Mouse (Mus musculus) limb, embryonic 12.5 days (tissue): ENCODE measurements around the gene Camta1. TPM values are rescaled to one million over a fixed set of nuclear protein-coding genes. Genes with fewer than 3 reads are reported as not detected.

ENCODE experiments used
- ATAC-seq: fragments of 200-750 bp; cut with Nextera tagmentation; 2 replicates; pipeline ENCODE4 v1.8.0; 2017; ENCODE audit warnings: low read depth, moderate TSS enrichment; ENCODE audit not compliant: insufficient number of reproducible peaks, insufficient read depth, low FRiP score, low TSS enrichment
- H3K27ac ChIP-seq: fragments of 300-500 bp; sonication (generic); 2 replicates; pipeline ENCODE4 v1.5.1; 2016; ENCODE audit warnings: mild to moderate bottlenecking, moderate library complexity
- H3K27me3 ChIP-seq: fragments of 300-500 bp; sonication (generic); 2 replicates; pipeline ENCODE4 v1.6.1; 2016; ENCODE audit warnings: mild to moderate bottlenecking, moderate library complexity
- H3K36me3 ChIP-seq: fragments of 300-500 bp; sonication (generic); 2 replicates; pipeline ENCODE4 v1.6.1; 2016; ENCODE audit warnings: mild to moderate bottlenecking, moderate library complexity
- H3K4me1 ChIP-seq: fragments of 300-500 bp; sonication (generic); replicated peaks from 2 replicates; pipeline ENCODE4 v1.6.1; 2016
- H3K4me2 ChIP-seq: fragments of 300-500 bp; sonication (generic); 2 replicates; pipeline ENCODE4 v1.6.1; 2016; ENCODE audit warnings: mild to moderate bottlenecking, moderate library complexity
- H3K4me3 ChIP-seq: fragments of 300-500 bp; sonication (generic); replicated peaks from 2 replicates; pipeline ENCODE4 v1.5.1; 2016; ENCODE audit warnings: mild to moderate bottlenecking
- H3K9ac ChIP-seq: fragments of 300-500 bp; sonication (generic); replicated peaks from 2 replicates; pipeline ENCODE4 v1.6.1; 2016; ENCODE audit warnings: mild to moderate bottlenecking, moderate library complexity
- H3K9me3 ChIP-seq: fragments of 300-500 bp; sonication (generic); 2 replicates; pipeline ENCODE4 v1.6.1; 2016; ENCODE audit warnings: mild to moderate bottlenecking, moderate library complexity
- WGBS: fragments of 180-500 bp; shearing (Covaris S2); methylation state at CpG from one replicate; pipeline ENCODE4 v1.1.7; 2016; 5-methylcytosine and 5-hydroxymethylcytosine counted together
- polyA plus RNA-seq: library from polyadenylated mRNA; unstranded; fragments of >200 nt; fragmentation: Nextera tagmentation; extraction: Ambion mirVana; gene quantifications from 2 replicates; pipeline ENCODE4 v1.2.1, GENCODE M21; 2016

Gene Camta1
- 106 and 122 TPM in 2 replicates for polyA plus RNA-seq

DNA sequence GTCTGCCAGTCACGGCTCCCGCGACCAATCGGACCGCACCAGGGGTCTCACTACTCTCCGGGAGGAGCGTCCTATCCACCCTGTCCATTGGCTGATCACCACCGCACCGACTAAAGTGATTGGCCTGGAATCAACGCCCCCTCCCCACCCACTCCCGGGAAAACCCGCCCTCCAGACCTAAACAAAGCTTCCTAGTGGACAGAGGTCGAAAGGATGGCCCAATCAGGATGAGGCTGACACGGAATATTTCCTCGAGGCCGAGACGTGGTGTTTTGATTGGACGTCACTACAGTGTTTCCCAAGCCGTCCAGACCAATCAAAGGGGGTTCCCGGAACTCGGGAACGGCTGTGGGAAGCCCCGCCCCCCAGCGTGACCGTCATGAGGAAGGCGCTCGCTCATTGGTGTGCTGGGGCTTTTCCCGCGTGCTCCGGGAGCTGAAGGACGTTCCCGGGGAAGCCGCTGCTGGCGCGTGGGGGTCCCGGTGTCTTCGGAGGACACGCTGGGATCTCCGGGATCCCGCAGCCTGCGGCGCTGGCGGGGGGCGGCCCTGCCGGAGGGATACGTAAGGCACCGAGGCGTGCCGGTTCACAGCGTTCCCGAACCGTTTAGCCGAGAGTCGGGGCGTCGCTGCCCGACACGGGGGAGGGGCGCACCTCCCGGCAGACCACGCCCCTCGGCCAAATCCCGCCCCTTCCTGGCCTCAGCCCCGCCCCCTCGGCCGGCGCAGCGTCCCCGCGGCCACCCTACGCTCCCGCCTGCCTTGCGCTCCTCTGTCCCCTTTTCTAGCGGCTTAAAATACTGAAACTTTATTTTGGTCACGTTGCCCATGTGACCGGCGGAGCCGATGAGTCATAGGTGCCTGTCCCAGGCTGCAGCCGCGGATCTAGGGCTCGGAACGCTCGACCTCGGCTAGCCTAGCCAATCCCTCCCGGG is at the start of gene Camta1:
Camta1 (minus strand) TSS at position 71 of the 934 bp plus-strand sequence.
- WGBS, result under 1% methylated on average over 85 of the region's 85 CpGs

DNA sequence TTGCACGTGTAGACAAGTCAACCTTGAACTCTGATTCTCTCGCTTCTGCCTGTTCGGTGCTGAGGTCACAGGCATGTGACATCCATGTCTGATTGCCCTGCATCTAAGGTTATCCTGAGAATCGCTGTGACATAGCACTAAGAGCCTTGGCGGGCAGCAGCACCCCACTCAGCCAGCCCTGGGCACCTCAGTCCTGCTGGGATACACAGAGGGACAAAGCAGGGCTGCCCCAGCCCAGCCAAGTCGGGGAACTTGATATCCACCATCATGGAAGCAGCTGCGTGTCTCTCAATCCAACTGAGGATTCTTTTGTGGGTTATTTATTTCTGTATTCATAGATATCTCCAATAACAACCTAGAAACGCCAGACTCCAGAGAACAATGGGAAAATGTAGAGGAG is 47.1 kb upstream of the Camta1 start:
- H3K36me3 ChIP-seq, result no peaks in the 10 kb centered on the region
- H3K27me3 ChIP-seq, result peaks cover 15% of the 10 kb centered on the region
- no peak overlapping the region for H3K4me3 ChIP-seq
- no peak for ATAC-seq
- H3K4me2 ChIP-seq, result no peak overlapping the region
- H3K9me3 ChIP-seq, result no peaks in the 10 kb centered on the region
- H3K9ac ChIP-seq, result no peak overlapping the region
- 78% methylated on average over 8 of the region's 8 CpGs for WGBS
- H3K27ac ChIP-seq, result no peak overlapping the region
- H3K4me1 ChIP-seq, result peaks cover 4% of the 10 kb centered on the region; the same call in 1 of the 2 replicates

More for the DNA sequence above, at the start of gene Camta1:
- Histone ChIP-seq H3K27me3 (no peaks in the 10 kb centered on the region; the same call in 1 of the 2 replicates), H3K4me1 (peaks cover 21% of the 10 kb centered on the region), H3K27ac (peak within 1 kb of the TSS; percentile 94), H3K9ac (peak within 1 kb of the TSS; percentile 82), H3K4me3 (peak within 1 kb of the TSS; percentile 83), H3K9me3 (no peaks in the 10 kb centered on the region), H3K4me2 (peak within 1 kb of the TSS; percentile 91), H3K36me3 (peaks cover 4% of the 10 kb centered on the region; the same call in 1 of the 2 replicates)
- peak; percentile 99 for ATAC-seq

DNA sequence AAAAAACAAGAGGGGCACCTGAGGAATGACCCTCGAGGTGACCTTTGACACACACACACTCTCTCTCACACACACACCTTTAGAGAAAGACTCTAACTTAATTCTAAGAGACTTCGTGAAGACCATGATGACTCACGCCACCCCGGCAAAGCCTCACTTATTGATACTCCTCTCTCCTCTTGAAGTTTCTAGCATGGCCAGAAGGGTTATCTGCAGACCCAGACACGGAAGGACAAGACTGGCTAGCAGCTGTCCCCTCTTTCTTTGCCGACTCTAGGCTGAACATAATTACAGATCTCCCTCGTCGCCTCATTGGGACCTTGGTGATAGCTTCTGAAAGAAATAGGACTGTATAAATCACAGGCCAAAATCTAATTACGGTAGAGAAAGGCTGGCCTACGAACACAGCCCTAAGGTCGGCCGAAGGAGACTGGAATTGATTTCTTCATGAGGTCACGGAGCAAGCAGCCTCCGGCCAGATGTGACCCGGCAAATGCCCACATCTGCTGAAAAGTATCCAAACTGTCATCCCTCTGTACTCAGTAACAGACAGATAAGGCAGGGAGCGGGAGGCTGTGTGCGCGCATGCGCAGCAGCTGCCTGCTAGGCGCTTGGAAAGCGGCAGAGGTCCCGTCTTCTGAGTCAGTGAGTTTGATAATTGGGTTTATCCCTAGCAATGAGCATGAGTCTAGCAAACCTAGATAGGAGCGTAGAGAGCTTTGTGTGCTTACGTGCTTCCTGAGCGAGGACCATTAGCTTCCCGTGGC is 46.1 kb upstream of the Camta1 start:
- Histone ChIP-seq H3K36me3 (no peaks in the 10 kb centered on the region), H3K9ac (no peak overlapping the region), H3K27ac (no peak overlapping the region), H3K27me3 (peaks cover 16% of the 10 kb centered on the region), H3K4me3 (no peak overlapping the region), H3K9me3 (no peaks in the 10 kb centered on the region), H3K4me2 (peak overlapping the region; percentile 34), H3K4me1 (peaks cover 4% of the 10 kb centered on the region; the same call in 1 of the 2 replicates)
- ATAC-seq, result no peak
- WGBS, result 48% methylated on average over 26 of the region's 26 CpGs

DNA sequence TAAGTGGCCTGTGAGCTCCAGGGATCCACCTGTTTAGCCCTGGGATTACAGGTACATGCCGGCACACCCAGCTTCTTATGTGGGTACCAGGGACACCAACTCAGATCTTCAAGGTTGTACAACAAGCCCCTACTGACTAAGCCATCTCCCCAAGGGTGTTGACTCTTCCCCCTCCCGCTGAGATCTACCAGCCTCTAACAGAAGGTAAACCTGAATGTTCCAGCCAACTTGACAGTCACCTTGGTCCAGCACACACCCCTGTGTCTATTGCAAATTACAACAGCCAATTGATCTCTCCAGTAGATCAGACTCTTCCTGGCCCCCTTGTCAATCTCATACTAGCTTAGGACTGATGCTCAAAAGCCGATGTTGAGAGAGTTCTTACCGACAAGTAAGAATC is 43.9 kb upstream of the Camta1 start:
- Histone ChIP-seq H3K27me3 (peaks cover 21% of the 10 kb centered on the region), H3K36me3 (no peaks in the 10 kb centered on the region), H3K27ac (no peak overlapping the region), H3K4me3 (no peak overlapping the region), H3K4me1 (peaks cover 4% of the 10 kb centered on the region; the same call in 1 of the 2 replicates), H3K9ac (no peak overlapping the region), H3K9me3 (no peaks in the 10 kb centered on the region), H3K4me2 (no peak overlapping the region)
- 69% methylated on average over 4 of the region's 4 CpGs for WGBS
- ATAC-seq, result no peak

DNA sequence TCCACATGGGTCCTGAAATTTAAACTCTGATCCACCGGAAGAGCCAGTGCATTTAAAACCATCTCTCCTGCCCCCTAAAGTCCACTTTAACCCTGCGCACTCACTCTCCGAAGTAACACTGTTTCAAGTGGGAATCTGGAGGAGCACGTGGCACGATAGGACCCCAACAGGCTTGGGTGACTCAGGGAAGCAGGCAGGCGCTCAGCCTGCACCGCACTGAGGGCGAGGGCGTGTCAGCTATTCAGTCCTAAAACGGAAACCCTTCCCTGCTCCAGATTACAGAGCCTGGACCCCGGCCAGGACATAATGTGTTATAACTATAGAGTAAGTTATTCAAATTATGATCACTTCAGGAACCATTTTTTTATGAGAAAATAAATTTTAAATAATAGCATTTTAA is 42.4 kb upstream of the Camta1 start:
- no peaks in the 10 kb centered on the region for H3K9me3 ChIP-seq
- peaks cover 4% of the 10 kb centered on the region; the same call in 1 of the 2 replicates for H3K4me1 ChIP-seq
- WGBS, result 62% methylated on average over 11 of the region's 11 CpGs
- no peak for ATAC-seq
- no peaks in the 10 kb centered on the region for H3K36me3 ChIP-seq
- peaks cover 21% of the 10 kb centered on the region for H3K27me3 ChIP-seq
- H3K4me2 ChIP-seq, result no peak overlapping the region
- no peak overlapping the region for H3K4me3 ChIP-seq
- H3K27ac ChIP-seq, result no peak overlapping the region
- no peak overlapping the region for H3K9ac ChIP-seq

DNA sequence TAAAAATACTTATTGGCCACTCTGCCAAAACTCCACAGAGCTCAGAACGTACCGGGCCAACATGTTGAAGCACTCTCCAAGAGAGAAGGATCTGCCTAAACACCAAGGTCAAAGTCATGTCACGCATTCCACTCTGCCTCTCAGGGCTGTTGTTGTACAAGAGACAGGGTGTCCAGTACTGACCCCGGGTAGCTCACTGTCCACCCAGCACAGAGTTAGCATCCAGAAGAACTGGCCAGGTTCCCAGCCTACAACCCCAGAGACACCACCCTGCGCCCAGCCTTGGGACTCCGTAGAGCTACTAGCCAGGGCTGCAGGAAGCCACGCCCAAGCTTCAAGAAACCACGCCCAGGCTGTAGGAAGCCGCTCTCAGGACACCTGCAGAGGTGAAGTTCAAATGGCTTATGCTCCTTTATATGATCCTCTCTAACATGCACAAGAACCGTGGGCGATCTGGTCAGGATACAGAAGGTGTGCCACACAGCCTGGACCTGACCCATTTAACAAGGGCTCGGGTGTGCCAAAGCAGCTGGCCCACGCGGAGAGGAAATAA is 41.1 kb upstream of the Camta1 start:
- ATAC-seq, result no peak
- no peak overlapping the region for H3K27ac ChIP-seq
- H3K36me3 ChIP-seq, result no peaks in the 10 kb centered on the region
- no peaks in the 10 kb centered on the region for H3K4me1 ChIP-seq
- no peak overlapping the region for H3K4me2 ChIP-seq
- H3K27me3 ChIP-seq, result peaks cover 17% of the 10 kb centered on the region
- H3K9ac ChIP-seq, result no peak overlapping the region
- 55% methylated on average over 14 of the region's 14 CpGs for WGBS
- no peak overlapping the region for H3K4me3 ChIP-seq
- H3K9me3 ChIP-seq, result no peaks in the 10 kb centered on the region

DNA sequence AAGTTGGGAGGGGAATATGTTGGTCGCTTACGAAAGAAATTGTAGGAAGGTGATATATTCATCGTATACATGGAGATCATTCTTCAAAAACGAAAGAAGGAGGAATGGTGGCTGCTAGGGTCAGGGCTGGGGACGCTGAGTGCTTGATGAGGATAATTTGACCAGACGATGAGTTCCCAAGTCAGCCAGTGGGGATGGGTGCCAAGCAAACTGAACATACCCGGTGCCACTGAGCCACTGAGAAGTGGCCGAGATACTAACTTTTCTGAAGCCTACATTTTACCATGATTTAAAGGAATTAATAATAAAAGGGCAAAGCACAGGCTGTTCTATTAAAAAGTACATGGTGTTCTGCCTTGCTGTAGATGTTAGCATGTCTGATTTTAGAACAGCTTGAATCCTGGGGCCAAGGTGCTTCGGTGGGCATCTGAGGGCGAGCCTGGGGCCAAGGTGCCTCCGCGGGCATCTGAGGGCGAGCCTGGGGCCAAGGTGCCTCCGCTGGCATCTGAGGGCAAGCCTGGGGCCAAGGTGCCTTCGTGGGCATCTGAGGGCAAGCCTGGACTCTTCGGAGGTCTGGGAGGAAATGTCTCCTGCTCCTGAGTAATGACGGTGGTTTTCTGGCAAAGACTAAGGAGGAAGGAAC is 40.5 kb upstream of the Camta1 start:
- H3K4me3 ChIP-seq, result no peak overlapping the region
- H3K27me3 ChIP-seq, result peaks cover 11% of the 10 kb centered on the region
- H3K4me2 ChIP-seq, result no peak overlapping the region
- H3K9me3 ChIP-seq, result no peaks in the 10 kb centered on the region
- H3K4me1 ChIP-seq, result no peaks in the 10 kb centered on the region
- no peaks in the 10 kb centered on the region for H3K36me3 ChIP-seq
- H3K9ac ChIP-seq, result no peak overlapping the region
- no peak for ATAC-seq
- no peak overlapping the region for H3K27ac ChIP-seq
- 81% methylated on average over 17 of the region's 17 CpGs for WGBS

DNA sequence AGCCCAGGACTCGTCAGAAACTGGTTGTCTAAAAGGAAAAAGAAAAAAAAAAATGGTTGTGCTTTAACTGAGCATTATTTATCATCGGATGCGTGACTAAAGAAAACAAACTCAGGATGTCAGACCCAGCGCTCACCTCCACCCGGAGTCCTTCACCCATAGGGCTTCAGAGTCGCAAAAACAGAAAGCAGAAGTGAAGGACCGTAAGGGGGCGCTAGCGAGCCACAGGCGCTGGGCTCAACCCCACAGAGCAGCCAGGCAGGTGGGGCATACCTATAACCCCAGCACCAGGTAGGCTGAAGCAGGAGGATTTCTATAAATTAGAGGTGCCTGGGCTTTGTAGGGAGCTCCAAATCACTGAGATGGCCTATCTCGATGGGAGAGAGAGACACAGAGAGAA is 39.7 kb upstream of the Camta1 start:
- Histone ChIP-seq H3K4me1 (no peaks in the 10 kb centered on the region), H3K27me3 (peaks cover 6% of the 10 kb centered on the region; the same call in 1 of the 2 replicates), H3K27ac (no peak overlapping the region), H3K36me3 (no peaks in the 10 kb centered on the region), H3K9me3 (no peaks in the 10 kb centered on the region), H3K4me3 (no peak overlapping the region), H3K9ac (no peak overlapping the region), H3K4me2 (no peak overlapping the region)
- WGBS, result 65% methylated on average over 11 of the region's 11 CpGs
- ATAC-seq, result no peak

DNA sequence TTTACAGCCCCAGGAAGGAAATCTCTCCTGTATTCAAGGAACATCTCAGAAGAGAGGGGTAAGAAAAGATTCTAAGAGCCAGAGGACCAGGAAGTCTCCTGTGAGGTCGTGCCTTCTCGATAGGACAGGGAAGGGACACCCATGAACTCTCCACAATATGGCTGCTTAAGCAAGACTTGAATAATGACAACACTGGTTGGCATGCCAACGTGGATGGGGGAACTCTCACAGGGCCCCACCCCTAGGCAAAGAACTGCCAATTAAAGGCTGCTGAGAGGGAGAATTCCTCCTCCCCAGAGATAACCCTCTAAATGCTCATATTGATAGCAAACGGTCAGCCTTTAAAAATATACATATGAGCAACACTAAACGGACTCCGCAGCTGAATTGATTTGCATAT is 39.1 kb upstream of the Camta1 start:
- ATAC-seq, result no peak
- Histone ChIP-seq H3K27ac (no peak overlapping the region), H3K4me1 (no peaks in the 10 kb centered on the region), H3K36me3 (no peaks in the 10 kb centered on the region), H3K9me3 (no peaks in the 10 kb centered on the region), H3K9ac (no peak overlapping the region), H3K4me3 (no peak overlapping the region), H3K27me3 (peaks cover 6% of the 10 kb centered on the region; the same call in 1 of the 2 replicates), H3K4me2 (no peak overlapping the region)
- WGBS, result 83% methylated on average over 6 of the region's 6 CpGs

DNA sequence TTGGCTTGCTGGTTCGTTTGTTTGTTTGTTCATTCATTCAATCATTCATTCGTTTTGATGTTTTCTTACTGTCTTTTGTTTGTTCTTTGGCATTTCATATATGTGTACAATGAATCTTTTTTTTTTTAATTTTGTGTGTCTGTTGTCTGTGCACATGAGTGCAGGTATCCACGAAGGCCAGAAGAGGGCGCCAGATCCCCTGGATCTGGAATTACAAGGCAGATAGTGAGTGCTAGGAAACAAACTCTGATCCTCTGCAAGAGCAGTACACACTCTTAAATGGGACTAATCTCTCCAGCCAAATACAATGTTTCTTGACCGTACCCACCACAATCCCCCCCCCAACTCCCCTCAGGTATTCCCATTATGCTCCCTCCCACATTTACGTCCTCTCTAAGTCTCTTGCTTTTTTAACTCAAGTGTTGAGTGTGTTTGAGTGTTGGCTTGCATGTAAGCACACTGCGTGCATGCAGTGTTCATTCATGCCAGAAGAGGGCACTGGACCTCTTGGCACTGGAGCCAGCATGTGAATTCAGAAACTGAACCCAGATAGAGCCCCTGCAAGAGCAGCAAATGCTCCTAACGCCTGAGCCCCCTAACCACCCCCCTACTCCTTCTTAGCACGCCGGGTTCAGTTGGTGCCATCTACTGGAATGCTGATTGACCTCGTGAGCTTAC is 38.2 kb upstream of the Camta1 start:
- Histone ChIP-seq H3K9me3 (no peaks in the 10 kb centered on the region), H3K27me3 (0 out of 2 replicates have a peak, but pooled peaks cover 6% of the 10 kb centered on the region), H3K4me2 (no peak overlapping the region), H3K4me1 (no peaks in the 10 kb centered on the region), H3K27ac (no peak overlapping the region), H3K9ac (no peak overlapping the region), H3K4me3 (no peak overlapping the region), H3K36me3 (no peaks in the 10 kb centered on the region)
- ATAC-seq, result no peak
- 71% methylated on average over 11 of the region's 11 CpGs for WGBS
